Mouse (Mus musculus): Measurements from ENCODE around the gene Sgms1. TPM values are rescaled to one million over a fixed set of nuclear protein-coding genes. Genes with fewer than 3 reads are reported as not detected.

Gene Sgms1
- total RNA-seq (2021), result 62.6 and 75.9 TPM in 2 replicates
- long read RNA-seq, experiment 1, transcript Sgms1-201 (10 exons, 3,665 nt), result major isoform, 19 of 55 reads
- long read RNA-seq, experiment 1, transcript Sgms1-212 (6 exons, 3,262 nt), result minor isoform, 12 of 55 reads
- long read RNA-seq, experiment 1, partial matches to known transcripts, result 8 of 55 reads
- long read RNA-seq, experiment 1, other reads (novel, unspliced or antisense), result 16 of 55 reads
- long read RNA-seq, experiment 2, transcript Sgms1-201 (10 exons, 3,665 nt), result minor isoform, 6 of 36 reads
- long read RNA-seq, experiment 2, transcript Sgms1-212 (6 exons, 3,262 nt), result major isoform, 20 of 36 reads
- long read RNA-seq, experiment 2, partial matches to known transcripts, result 3 of 36 reads
- long read RNA-seq, experiment 2, other reads (novel, unspliced or antisense), result 7 of 36 reads

DNA sequence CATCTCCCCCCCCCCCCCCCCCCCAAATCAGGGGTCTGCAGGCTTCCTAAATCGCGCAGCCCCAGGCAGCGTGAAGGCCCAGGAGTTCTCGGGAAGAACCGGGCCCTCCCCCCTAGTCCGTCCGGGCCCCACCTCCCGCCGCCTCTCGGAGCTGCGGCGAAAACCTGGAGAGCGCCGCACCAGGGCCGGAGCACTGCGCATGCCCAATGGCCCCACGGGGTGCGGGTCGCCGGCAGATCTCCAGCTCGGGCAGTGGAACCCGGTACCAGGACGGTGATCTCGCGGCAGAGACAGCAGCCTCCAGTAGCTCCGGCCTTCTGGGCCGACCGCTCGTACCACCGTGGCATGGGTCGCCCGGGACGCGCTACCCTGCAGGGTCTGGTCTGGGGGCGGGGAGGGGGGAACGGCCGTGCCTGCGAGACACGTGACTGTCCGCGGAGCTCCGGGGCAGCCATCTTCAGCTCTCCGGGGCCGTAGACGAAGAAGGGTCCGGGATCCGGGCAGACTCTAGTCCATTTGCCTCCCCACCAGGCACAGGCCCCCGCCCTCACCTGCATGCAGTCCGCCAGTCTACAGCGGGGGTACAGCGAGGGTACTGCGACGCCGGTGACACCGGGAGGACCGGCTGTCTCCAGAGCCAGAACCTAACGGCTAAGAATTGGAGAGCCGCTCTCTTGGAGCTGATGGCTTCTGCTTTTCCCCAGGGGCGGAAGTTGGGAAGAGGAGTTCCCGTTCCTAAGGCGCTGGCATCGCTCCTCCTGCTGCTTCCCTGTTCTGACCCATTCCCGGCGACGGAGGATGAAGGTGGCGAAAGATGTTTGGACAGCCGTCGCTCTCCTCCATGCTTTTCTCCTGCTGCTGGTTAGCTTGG, at the start of gene Sgms1:
TSS of gene Sgms1 (minus strand) at position 714 of the 871 bp plus-strand sequence.
- peak; percentile 97 for DNase-seq

GRCm38 (mm10) chr19:32425856-32426255, 36.3 kb upstream of the Sgms1 start:
- no peak for DNase-seq

- no peak for DNase-seq
These were observed 35.2 kb upstream of the Sgms1 start for GRCm38 (mm10) chr19:32424706-32425105.

- DNase-seq, result peak; percentile 35
These were observed 29.6 kb upstream of the Sgms1 start for GRCm38 (mm10) chr19:32419069-32419468.

DNA sequence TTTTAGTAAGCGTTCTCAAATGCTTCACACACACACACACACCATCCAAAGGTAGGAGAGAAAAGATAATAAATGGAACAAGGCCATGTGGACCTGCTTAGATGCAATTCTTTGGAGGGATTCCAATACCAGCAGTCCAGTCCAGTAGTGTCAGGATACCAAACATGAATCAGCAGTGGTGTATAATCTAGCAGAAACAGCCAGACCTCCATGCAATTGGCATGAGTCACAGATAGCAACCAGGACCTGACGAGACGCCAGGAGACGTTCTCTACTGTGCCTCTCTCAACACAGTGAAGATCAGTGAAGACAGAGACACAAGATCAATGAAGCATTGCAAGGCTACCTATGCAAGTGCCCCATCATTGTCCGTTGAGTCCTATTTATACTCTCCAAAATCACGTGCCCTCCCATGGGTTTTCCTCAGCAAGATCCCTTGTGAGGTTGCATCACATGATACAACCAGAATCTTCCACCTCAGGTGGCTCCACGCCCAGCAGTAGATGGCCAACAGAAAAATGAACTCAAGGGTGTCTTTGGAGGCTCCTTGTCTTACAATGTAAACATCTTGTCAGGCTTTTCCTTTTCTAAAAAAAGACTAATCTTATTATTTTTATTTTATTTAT, 27.3 kb upstream of the Sgms1 start:
- peak; percentile 15 for DNase-seq

DNA sequence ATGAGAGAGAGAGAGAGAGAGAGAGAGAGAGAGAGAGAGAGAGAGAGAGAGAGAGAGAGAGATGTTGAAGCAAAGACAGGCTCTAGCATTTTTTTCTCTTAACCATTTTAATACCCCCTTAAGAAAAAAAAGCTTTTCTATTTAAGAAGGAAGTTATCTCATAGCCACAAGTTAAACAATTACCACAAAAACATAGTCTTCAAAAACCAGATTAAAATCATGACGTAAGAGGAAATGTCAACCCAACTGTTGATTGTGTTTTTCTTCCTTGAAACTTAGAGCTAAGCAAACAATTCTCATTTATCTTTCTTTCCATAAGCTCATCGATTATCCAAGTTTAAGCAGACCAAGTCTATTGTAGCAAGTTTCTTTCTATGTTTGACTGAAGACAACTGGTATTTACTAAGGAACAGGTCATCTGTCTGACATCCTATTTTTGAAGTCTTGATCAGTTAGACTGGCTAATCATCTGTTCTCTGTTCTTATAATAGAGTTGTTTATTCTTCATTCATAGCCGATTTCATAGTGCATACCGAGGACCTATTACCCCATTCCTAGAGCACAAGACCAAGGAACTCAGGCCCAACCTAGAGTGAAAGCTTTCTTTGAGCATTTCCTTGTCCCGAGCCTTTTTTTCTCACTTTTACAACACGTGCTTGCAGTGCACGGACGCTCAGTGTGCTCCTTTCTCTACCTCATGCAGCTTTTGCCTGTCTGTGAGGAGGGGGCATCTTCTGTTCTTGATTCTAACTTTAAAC, 20.3 kb upstream of the Sgms1 start:
- DNase-seq, result no peak

- no peak for DNase-seq
These were observed 17.2 kb upstream of the Sgms1 start for GRCm38 (mm10) chr19:32406717-32407116.

DNA sequence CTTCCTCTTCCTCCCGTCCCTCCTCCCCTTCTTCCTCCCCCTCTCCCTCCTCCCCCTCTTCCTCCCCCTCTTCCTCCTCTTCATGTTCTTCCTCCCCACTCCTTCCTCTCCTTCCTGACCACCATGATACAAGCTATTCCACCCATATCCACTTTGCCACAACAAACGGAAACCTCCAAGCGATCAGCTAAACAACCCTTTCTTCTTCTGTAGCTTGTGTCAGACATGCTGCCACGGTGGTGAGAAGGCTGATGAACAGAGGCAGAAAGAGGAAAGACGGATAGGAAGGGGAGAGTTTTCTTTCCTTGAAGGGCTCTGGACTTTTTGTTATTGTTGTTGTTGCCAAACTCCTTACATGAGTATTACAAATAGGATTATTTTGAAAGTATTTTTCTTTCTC, 14.9 kb upstream of the Sgms1 start:
- DNase-seq, result no peak

GRCm38 (mm10) chr19:32403834-32404233, 14.3 kb upstream of the Sgms1 start:
- no peak for DNase-seq

GRCm38 (mm10) chr19:32398491-32398890, 9.0 kb upstream of the Sgms1 start:
- DNase-seq, result peak; percentile 79

DNA sequence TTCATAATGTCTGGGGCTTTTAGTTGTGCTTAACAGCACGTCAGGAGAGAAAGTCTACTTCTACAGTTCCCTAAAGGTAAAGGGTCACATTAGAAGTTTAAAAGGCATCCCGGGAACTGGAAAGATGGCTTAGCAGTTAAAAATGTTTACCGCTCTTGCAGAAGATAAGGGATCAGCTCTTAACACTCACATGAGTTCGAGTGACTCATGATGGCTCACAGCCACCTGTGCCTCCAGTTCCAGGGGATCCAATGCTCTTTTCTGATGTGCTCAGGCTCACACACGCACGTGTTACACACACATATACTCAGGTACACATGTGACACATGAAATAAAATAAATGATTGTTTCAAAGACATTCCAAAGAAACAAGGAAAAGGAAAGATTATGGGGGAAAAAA, 6.8 kb upstream of the Sgms1 start:
- DNase-seq, result no peak

DNA sequence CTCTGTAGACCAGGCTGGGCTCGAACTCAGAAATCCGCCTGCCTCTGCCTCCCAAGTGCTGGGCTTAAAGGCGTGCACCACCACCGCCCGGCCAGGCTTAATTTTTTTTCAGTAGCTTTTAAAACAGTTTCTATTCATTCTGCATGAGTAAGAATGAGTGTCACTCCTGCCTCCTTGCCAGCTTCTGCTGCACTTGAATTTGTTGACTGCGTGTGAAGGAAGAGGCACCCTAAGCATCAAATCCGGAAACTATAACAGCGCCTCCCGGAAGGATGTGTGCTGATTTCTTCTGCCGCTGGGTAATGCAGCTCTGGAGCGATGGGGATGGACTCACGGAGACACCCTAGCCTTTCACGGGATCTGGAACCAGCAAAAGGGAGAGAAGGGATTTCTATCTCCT, 5.3 kb upstream of the Sgms1 start:
- DNase-seq, result no peak

DNA sequence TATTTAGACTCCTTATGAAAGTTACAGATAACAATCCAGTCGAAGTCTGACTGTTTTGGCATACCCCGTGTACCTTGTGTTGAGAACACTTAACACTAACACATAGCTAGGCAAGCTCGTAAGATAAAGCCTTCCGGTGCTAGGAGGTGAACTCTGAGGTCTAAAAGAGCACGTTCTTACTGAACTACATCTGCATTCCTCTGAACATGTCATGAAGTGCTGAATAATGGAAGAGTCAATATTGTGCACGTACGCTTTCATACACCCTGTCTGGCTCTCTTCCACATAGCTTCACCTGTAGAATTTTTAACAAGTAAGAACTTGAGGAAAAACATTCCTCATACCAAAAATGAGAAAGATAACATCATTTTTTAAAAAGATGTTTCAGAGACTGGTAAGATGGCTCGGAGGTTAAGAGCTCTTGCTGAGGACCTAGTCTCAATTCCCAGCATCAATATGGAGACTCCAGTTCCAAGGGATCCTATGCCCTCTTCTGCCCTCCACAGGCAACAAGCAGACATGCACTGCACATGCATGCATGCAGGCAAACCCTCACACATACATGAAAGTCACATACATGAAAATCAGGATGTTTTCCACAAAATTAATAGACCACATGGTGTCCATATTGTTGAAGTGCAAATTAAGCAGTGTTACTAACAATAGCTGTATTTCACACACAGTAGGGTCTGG, 4.4 kb upstream of the Sgms1 start:
- no peak for DNase-seq

DNA sequence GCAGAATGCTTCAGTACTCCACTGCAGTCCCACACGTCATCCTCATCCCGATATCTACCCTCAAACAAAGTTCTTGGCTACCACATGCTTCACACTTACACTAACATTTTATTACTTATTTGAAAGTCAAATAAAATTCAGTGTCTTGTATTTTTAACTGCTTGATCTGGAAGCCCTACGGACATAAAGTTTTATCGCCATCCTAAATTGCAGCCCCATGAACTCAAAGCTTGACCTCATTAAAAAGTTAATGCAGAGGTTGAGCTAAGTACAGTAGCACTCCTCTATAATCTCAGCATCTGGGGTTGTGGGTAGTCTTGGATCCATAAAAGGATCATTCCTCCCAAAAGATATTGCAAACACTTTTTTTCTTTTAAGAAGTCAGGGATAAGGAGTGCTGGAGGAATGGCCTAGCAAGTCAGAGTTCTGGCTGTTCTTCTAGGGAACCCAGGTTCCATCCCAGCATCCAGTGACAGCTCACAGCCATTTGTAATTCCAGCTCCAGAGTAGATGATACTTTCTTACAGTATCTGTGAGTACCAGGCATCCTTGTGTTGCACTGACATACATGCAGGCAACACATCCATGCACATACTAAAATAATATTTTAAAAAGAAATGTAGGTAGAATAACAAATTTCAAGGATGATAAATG, 3.7 kb upstream of the Sgms1 start:
- no peak for DNase-seq

DNA sequence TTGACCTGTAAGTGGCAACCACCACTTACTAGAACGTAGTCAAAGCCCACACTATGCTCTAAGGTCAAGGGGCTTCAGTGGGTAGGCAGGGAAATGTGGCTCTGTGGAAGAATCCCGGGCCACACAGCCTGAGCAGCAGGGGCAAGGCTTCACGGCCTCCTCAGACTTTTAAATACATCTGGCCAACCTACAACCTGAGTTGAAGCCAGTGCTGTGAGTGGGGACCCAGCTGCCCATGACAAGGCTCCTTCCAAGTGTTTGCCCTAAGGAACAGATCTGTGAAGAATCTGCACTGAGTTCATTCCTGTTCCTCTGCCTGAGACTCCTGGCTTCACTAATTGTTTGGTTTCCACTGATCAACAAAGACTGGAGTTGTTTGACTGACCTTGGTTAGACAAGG, 1.9 kb upstream of the Sgms1 start:
- no peak for DNase-seq

GRCm38 (mm10) chr19:32390116-32390515, 602 bp upstream of the Sgms1 start:
- peak; percentile 16 for DNase-seq

GRCm38 (mm10) chr19:32388191-32388921, 1.2 kb downstream of the Sgms1 start:
- DNase-seq, result peak; percentile 98

DNA sequence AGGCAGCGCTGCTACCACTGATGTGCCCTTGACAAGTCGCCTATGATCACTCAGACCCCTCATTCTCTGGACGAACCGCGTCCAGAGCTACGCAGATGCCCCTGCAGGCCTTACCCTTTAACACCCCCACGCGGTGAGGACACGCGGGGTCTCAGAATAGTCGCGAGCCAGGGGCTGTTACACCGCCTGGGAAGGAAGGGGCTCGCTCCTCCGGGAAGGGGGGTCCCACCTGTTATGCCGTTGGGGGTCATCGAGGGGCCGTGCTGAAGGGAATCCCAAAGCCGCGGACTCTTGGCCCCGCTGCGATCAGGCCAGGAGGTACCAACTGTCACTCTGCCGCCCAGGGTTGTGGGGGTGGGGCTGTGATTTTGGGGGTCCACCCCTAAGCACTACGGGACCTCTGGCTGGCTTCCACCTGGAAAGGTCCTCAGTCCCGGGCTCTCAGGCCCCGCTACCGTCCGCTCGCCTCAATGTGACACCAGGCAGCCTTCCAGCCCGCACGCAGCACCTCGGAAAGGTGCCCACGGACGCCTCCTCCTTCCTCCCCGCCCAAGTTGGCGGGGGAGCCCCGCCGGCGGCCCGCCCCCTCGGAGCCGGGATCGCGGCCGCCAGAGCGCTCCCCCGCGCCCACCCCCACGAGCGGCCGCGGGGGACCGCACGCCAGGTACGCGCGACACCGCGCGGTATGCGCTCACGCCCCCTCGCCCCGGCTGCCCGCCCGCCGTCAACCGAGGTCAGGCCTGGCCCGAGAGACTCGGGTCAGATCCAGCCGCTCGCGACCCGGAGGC, 1.9 kb downstream of the Sgms1 start:
- DNase-seq, result peak; percentile 81
